Mouse (Mus musculus): Measurements from ENCODE around the gene Cryl1. TPM values are rescaled to one million over a fixed set of nuclear protein-coding genes. Genes with fewer than 3 reads are reported as not detected.

Cryl1 gene
- polyA plus RNA-seq, 1 experiment = 580 TPM

DNA sequence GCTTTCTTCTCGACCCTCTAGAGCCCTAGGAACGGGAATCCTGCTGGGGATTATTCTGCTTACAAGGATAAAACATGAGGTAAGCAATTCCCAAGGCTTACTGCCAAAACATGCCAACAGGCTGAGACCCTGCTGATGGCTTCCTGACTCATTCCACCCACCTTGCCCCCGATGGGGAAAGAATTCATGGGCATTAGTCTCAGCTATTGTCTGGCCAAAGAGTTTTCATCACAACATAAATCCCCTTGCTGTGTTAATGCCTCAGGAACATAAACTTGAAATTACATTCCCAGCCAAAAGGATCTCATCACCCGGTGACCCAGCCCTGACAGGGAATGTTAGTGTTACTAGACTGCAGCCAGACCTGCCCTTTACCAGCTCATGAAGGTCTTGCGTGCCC, 100.7 kb downstream of the Cryl1 start:
- Histone ChIP-seq H3K4me3 (ENCODE audit: insufficient read depth, low read depth, low read length) (no peak overlapping the region), H3K4me1 (ENCODE audit: control insufficient read depth, insufficient read depth, low read length) (no peaks in the 10 kb centered on the region), H3K27me3 (replicated peaks; ENCODE audit: control insufficient read depth, insufficient read depth, low read length) (no peaks in the 10 kb centered on the region), H3K36me3 (ENCODE audit: control insufficient read depth, insufficient read depth, low read length) (no peaks in the 10 kb centered on the region; the same call in 1 of the 2 replicates), H3K27ac (ENCODE audit: insufficient read depth, low read depth, low read length) (no peak overlapping the region)
- TF ChIP-seq POLR2A (IDR thresholded peaks at IDR 0.05; ENCODE audit: low read depth, low read length) (no peak), CTCF (conservative IDR thresholded peaks at IDR 0.05; ENCODE audit: insufficient read depth, insufficient read length, low read depth, low read length) (no peak)
- no peak for DNase-seq
- 53% methylated on average over 5 of the region's 5 CpGs for WGBS

- no peak for DNase-seq
- H3K4me1 ChIP-seq (ENCODE audit: control insufficient read depth, insufficient read depth, low read length) = no peaks in the 10 kb centered on the region
- 83% methylated on average over 7 of the region's 7 CpGs for WGBS
Observed at GRCm38 (mm10) chr14:57291399-57291942, 106.9 kb downstream of the Cryl1 start.

GRCm38 (mm10) chr14:57289105-57289504, 109.2 kb downstream of the Cryl1 start:
- WGBS = 53% methylated on average over 9 of the region's 9 CpGs
- TF ChIP-seq POLR2A (IDR thresholded peaks at IDR 0.05; ENCODE audit: low read depth, low read length) (no peak), CTCF (conservative IDR thresholded peaks at IDR 0.05; ENCODE audit: insufficient read depth, insufficient read length, low read depth, low read length) (no peak)
- no peak for DNase-seq

More at GRCm38 (mm10) chr14:57291399-57291942, 106.9 kb downstream of the Cryl1 start:
- no peak overlapping the region for H3K27ac ChIP-seq (ENCODE audit: insufficient read depth, low read depth, low read length)
- H3K4me3 ChIP-seq (ENCODE audit: insufficient read depth, low read depth, low read length) = no peak overlapping the region
- H3K36me3 ChIP-seq (ENCODE audit: control insufficient read depth, insufficient read depth, low read length) = no peaks in the 10 kb centered on the region; the same call in 1 of the 2 replicates
- TF ChIP-seq POLR2A (IDR thresholded peaks at IDR 0.05; ENCODE audit: low read depth, low read length) = no peak
- no peak for TF ChIP-seq CTCF (conservative IDR thresholded peaks at IDR 0.05; ENCODE audit: insufficient read depth, insufficient read length, low read depth, low read length)
- H3K27me3 ChIP-seq (replicated peaks; ENCODE audit: control insufficient read depth, insufficient read depth, low read length) = no peaks in the 10 kb centered on the region

GRCm38 (mm10) chr14:57283816-57284215, 114.5 kb downstream of the Cryl1 start:
- WGBS = 46% methylated on average over 5 of the region's 5 CpGs
- no peak overlapping the region for H3K4me3 ChIP-seq (ENCODE audit: insufficient read depth, low read depth, low read length)
- H3K27me3 ChIP-seq (replicated peaks; ENCODE audit: control insufficient read depth, insufficient read depth, low read length) = no peaks in the 10 kb centered on the region
- no peak overlapping the region for H3K27ac ChIP-seq (ENCODE audit: insufficient read depth, low read depth, low read length)
- no peaks in the 10 kb centered on the region for H3K4me1 ChIP-seq (ENCODE audit: control insufficient read depth, insufficient read depth, low read length)
- no peak for DNase-seq
- TF ChIP-seq CTCF (conservative IDR thresholded peaks at IDR 0.05; ENCODE audit: insufficient read depth, insufficient read length, low read depth, low read length) (no peak), POLR2A (IDR thresholded peaks at IDR 0.05; ENCODE audit: low read depth, low read length) (no peak)
- peaks cover 2% of the 10 kb centered on the region for H3K36me3 ChIP-seq (ENCODE audit: control insufficient read depth, insufficient read depth, low read length)

More at GRCm38 (mm10) chr14:57289105-57289504, 109.2 kb downstream of the Cryl1 start:
- H3K36me3 ChIP-seq (ENCODE audit: control insufficient read depth, insufficient read depth, low read length) = no peaks in the 10 kb centered on the region; the same call in 1 of the 2 replicates
- no peak overlapping the region for H3K27ac ChIP-seq (ENCODE audit: insufficient read depth, low read depth, low read length)
- H3K4me3 ChIP-seq (ENCODE audit: insufficient read depth, low read depth, low read length) = no peak overlapping the region
- H3K4me1 ChIP-seq (ENCODE audit: control insufficient read depth, insufficient read depth, low read length) = no peaks in the 10 kb centered on the region
- H3K27me3 ChIP-seq (replicated peaks; ENCODE audit: control insufficient read depth, insufficient read depth, low read length) = no peaks in the 10 kb centered on the region

DNA sequence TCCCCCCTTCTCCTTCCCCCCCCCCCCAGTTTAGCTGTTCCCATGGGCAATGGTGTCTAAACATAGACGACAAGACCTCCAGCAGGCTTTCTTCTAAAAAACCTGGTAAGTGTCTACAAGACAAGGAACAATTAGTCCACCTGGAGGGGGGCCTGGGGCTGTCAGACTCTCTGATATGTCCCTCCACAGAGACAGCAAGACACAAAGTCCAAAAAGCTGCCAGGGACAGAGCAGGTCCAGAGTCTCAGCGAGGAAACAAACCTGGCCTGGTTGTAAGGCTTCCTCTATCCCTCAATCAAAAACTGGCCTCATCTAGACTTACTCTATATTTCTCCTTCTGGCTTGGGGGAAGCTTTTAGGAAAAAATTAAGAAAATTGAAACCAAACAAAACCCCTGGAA, 115.7 kb downstream of the Cryl1 start:
- 34% methylated on average over 2 of the region's 2 CpGs for WGBS
- Histone ChIP-seq H3K4me1 (ENCODE audit: control insufficient read depth, insufficient read depth, low read length) (no peaks in the 10 kb centered on the region), H3K27ac (ENCODE audit: insufficient read depth, low read depth, low read length) (no peak overlapping the region), H3K4me3 (ENCODE audit: insufficient read depth, low read depth, low read length) (no peak overlapping the region), H3K36me3 (ENCODE audit: control insufficient read depth, insufficient read depth, low read length) (peaks cover 2% of the 10 kb centered on the region), H3K27me3 (replicated peaks; ENCODE audit: control insufficient read depth, insufficient read depth, low read length) (no peaks in the 10 kb centered on the region)
- TF ChIP-seq CTCF (conservative IDR thresholded peaks at IDR 0.05; ENCODE audit: insufficient read depth, insufficient read length, low read depth, low read length) = no peak
- TF ChIP-seq POLR2A (IDR thresholded peaks at IDR 0.05; ENCODE audit: low read depth, low read length) = no peak
- no peak for DNase-seq

DNA sequence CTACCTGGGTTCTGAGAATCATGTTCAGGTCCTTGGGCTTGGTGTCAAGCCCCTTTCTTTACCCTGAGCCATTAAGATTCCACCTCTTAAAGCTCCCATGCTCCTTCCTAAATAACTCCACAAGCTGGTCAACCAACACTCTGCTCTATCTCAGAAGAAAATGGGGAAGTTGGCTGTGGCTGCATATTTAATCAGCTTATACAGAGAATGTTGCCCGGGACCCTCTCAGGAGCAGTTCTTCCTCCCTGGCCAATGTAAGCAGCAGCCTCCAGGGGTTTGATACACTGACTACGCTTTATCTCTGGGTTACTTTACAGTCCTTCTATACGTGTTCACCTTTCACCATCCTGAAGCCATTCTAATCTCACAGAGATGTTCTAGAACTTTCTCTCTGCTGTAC, 117.5 kb downstream of the Cryl1 start:
- no peak for TF ChIP-seq POLR2A (IDR thresholded peaks at IDR 0.05; ENCODE audit: low read depth, low read length)
- TF ChIP-seq CTCF (conservative IDR thresholded peaks at IDR 0.05; ENCODE audit: insufficient read depth, insufficient read length, low read depth, low read length) = no peak
- Histone ChIP-seq H3K4me3 (ENCODE audit: insufficient read depth, low read depth, low read length) (no peak overlapping the region), H3K27me3 (replicated peaks; ENCODE audit: control insufficient read depth, insufficient read depth, low read length) (no peaks in the 10 kb centered on the region), H3K4me1 (ENCODE audit: control insufficient read depth, insufficient read depth, low read length) (no peaks in the 10 kb centered on the region), H3K36me3 (ENCODE audit: control insufficient read depth, insufficient read depth, low read length) (peaks cover 5% of the 10 kb centered on the region), H3K27ac (ENCODE audit: insufficient read depth, low read depth, low read length) (no peak overlapping the region)
- no peak for DNase-seq
- over 99% methylated on average over 3 of the region's 3 CpGs for WGBS

DNA sequence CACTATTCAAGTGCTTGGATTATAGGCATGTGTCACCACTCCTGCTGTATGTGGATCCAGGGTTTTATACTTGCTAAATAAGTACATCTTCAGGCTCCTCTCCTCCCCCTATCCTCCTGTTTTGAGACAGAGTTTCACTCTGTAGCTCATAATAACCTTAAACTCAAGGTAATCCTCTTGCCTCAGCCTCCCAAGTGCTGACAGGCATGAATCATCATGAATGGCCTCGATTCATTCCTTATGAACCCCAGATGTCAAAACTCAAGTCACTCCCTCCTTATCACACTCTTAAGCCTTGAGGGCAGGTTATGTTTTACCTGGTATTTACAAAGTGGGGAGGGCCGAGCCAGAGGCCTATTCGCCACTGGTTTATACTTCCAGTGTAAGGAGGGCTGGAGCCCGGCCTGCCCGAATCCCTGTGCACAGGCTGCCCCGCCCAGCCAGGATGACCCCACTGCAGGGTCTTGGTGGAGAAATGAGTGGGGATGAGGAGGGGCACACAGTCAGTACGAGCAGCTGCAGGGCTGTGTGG, 121.8 kb downstream of the Cryl1 start:
- Histone ChIP-seq H3K36me3 (ENCODE audit: control insufficient read depth, insufficient read depth, low read length) (peaks cover 5% of the 10 kb centered on the region), H3K4me1 (ENCODE audit: control insufficient read depth, insufficient read depth, low read length) (no peaks in the 10 kb centered on the region), H3K27me3 (replicated peaks; ENCODE audit: control insufficient read depth, insufficient read depth, low read length) (no peaks in the 10 kb centered on the region), H3K4me3 (ENCODE audit: insufficient read depth, low read depth, low read length) (no peak overlapping the region), H3K27ac (ENCODE audit: insufficient read depth, low read depth, low read length) (no peak overlapping the region)
- DNase-seq = no peak
- TF ChIP-seq POLR2A (IDR thresholded peaks at IDR 0.05; ENCODE audit: low read depth, low read length) (no peak), CTCF (conservative IDR thresholded peaks at IDR 0.05; ENCODE audit: insufficient read depth, insufficient read length, low read depth, low read length) (no peak)
- 92% methylated on average over 7 of the region's 7 CpGs for WGBS

Data from kidney, adult 2 months (tissue).